Mouse (Mus musculus) embryo, embryonic 9.5 days (tissue): ENCODE measurements around the gene Zmat5.

Experiments used
- DNase-seq: peaks from one replicate; pipeline ENCODE4 v3.0.0-alpha.2; 2017; ENCODE audit errors: extremely low spot score

Gene Zmat5

DNA sequence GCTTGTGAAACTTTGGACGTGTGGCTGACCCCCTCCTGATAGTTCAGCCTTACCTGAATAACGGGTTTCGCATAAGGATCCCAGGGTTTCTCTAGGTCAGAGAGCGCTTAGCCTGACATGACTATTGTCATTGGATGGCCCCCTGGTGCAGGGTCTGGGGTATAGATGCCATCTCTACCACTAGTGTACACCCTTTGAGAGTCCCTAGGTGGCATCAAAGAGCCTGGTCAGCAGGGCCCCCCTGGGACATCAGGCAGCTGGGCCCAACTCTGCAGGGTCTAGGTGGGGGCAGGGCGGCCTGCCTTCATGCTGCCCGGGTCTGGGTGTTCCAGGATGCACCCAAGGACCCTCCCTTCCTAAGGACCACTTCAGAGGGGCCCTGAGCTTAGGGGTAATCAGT lies 31.9 kb downstream of the Zmat5 start:
- DNase-seq, result no peak

DNA sequence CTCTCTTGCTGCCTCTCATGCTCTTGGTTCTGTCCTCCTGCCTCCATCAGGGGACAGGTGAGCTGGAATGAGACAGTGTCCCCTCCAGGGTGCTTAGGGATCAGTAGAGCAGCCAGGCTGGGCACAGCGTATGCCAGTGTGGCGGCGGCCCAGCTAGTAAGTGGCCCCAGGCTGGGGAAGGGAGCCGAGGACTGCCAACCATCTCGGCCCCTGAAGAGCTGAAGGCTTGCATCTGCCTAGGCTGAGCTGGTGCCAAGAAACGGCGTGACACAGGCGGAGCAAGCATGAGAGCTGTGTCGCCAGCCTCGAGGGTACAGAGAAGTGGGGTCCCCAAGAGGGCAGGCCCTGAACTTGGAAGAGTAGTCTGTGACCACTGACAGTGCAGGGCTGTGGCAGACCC lies 33.2 kb downstream of the Zmat5 start:
- DNase-seq, result no peak

DNA sequence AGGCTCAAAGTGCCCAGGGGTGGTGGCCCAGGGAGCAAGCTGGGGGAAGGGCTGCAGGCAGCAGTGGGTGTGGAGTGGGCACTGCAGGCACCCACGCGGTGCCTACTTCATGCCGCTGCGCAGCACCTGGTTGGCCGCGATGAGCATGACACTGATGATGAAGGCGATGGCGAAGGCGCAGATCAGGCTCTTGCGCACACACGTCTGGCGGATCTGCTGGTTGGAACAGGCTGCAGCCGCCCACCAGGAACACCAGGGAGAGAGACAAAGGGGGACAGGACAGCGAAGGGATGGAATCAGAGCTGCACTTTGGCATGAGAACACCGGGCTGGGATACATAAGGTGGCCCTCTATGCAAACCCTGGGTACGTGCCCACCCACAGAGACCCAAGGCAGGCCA lies 34.2 kb downstream of the Zmat5 start:
- DNase-seq, result no peak

- no peak for DNase-seq
These were observed 36.3 kb downstream of the Zmat5 start for GRCm38 (mm10) chr11:4740785-4741184.

GRCm38 (mm10) chr11:4744691-4745090 lies 40.2 kb downstream of the Zmat5 start:
- DNase-seq, result no peak

GRCm38 (mm10) chr11:4745969-4746368 lies 41.5 kb downstream of the Zmat5 start:
- DNase-seq, result peak; percentile 46

- no peak for DNase-seq
These were observed 42.3 kb downstream of the Zmat5 start, which contains the start of gene Cabp7 for GRCm38 (mm10) chr11:4746733-4747132. Gene Cabp7 (minus strand): TSS chr11:4746778.

DNA sequence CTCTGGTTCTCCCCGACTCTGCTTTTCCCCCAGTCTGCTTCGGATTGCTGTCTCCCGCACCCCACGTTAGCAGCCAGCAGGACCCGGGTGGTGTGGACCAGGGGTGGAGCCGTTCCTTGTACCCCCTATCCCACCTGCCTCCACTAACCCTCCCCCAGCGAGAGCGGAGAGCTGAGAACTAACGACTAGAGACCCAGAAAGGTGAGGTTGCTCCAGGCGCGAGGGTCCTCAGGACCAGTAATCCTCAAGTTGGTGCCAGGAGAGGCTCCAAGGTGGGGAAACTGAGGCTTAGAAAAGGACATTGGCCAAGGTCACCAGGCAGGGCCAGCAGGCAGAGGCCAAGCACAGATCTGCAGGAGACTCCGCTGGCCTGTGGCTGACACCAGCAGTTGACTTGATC lies 42.8 kb downstream of the Zmat5 start:
- DNase-seq, result no peak

DNA sequence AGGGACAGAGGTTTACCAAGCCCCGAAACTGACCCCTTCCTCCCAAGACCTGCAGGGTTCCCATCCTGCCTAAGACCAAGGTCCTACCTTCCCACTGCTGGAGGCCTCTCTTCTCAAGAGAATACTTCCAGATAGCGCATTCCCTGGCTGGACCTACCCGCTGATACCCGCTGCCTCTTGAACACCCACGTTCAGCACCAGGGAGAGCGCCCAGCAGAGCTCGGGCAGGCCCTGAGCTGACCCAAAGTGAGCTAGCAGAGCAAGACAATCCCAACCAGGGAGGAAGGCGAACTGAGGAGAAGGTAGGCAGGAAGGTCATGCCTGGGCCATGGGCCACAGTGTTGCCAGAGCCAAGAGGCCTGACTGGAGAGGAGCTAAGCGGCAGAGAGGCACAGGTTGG lies 45.8 kb downstream of the Zmat5 start:
- DNase-seq, result peak; percentile 82

DNA sequence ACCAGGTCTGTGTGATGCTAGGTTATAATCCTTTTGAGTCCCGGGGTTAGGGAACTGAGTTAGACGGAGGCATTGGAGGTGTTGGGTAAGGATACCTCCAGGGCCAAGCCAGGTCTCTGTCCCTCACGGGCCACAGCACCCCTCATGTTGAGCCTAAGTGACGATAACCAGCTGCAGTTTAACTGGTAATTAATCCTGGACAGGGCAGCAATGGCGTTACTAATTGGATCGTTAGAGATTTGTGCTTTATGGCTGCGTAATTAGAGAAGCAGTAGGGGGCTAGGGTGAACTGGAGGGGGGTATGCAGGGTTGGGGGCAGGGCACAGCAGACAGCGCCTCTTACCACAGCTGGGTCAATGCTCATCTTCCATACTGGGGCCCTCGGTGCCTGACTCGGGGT lies 48.4 kb downstream of the Zmat5 start:
- DNase-seq, result no peak

GRCm38 (mm10) chr11:4754036-4754435 lies 49.6 kb downstream of the Zmat5 start:
- DNase-seq, result no peak

GRCm38 (mm10) chr11:4754867-4755266 lies 50.4 kb downstream of the Zmat5 start:
- no peak for DNase-seq

- DNase-seq, result no peak
These were observed 52.0 kb downstream of the Zmat5 start for GRCm38 (mm10) chr11:4756460-4756859.

DNA sequence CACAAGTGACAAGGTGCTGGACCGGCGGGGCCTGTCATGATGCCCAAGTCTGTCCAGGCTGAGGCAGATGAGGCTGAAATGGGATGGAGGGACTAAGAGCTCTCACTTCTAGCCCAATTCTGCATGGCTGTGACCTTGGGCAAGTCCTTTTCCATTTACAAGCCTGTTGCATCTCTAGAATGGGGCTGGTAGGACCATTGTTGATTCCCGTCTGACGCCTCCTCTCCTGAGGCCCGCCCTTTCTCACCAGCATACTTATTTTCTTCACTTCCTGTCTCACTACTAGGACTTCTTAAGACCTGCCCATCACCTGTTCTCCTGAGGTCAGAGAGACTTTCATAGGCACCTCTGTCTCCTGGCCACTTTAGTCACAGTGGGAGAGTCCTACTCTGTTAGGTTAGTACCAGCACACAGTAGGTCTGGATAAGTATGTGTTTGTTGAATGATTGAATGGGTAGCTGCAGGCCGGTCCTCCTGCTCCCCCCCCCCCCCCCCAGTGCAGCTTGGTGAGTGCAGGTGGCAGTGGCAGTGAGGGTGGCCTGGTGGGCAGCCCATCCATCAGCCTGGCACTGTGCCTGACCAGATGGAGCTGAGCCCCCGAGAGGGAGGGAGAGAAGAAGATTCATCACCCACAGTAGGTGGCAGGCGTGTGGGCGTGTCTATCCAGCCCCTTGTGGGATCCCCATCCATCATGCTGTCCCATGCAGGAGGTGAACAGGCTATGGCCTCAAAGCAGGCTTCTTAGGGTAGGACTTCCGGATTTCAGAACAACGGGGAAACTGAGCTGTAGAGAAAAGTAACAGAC lies 52.7 kb downstream of the Zmat5 start:
- DNase-seq, result peak; percentile 52

- peak; percentile 49 for DNase-seq
These were observed 53.3 kb downstream of the Zmat5 start for GRCm38 (mm10) chr11:4757789-4758158.

GRCm38 (mm10) chr11:4760438-4760837 lies 56.0 kb downstream of the Zmat5 start:
- no peak for DNase-seq

- no peak for DNase-seq
These were observed 57.5 kb downstream of the Zmat5 start for GRCm38 (mm10) chr11:4761991-4762390.

GRCm38 (mm10) chr11:4762511-4762910 lies 58.0 kb downstream of the Zmat5 start:
- DNase-seq, result no peak

GRCm38 (mm10) chr11:4763631-4764030 lies 59.2 kb downstream of the Zmat5 start:
- DNase-seq, result no peak

- no peak for DNase-seq
These were observed 60.0 kb downstream of the Zmat5 start for GRCm38 (mm10) chr11:4764476-4764875.

GRCm38 (mm10) chr11:4768399-4768798 lies 63.9 kb downstream of the Zmat5 start:
- no peak for DNase-seq

DNA sequence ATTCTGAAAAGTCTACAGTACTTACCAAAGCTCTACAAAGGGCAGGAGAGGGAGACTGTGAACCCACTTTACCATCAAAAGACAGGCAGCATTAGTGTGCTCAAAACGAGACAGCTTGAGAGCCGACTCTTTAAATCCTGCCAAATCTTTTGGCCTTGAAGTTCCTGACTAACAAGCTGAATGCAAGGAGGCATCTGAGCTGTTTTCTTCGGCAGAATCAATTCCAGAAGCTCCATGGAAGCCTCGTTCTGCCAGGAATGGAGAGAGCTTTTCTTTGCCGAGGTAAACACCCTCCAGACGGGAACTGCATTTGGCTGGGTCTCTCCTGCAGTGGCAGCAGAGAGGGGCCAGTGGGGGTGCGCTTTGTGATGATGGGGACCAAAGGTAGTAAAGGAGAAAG lies 64.8 kb downstream of the Zmat5 start:
- no peak for DNase-seq

DNA sequence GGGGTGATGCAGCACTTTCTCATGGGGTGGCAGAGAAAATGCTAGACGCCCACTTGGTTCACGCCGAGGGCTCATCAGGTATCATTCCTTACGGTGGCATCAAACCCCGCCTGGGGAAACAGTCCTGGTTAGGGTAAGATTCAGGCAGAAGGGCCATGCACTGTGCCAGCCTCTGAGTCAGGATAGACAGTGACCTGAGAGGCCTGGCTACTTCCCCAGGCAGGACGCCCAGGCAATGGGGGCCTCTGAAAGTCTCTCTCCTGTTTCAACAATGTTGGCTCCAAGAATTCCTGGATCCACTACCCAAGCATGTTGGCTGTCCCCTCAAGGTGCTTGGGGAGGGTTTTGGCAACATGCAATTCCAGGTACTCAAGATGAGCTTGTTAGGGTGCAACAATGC lies 65.4 kb downstream of the Zmat5 start:
- DNase-seq, result no peak

- DNase-seq, result no peak
These were observed 67.3 kb downstream of the Zmat5 start for GRCm38 (mm10) chr11:4771756-4772155.
